Mouse (Mus musculus) thymus, postnatal 0 days (tissue): ENCODE measurements around the gene Hk1. TPM values are rescaled to one million over a fixed set of nuclear protein-coding genes. Genes with fewer than 3 reads are reported as not detected.

Experiments
- DNase-seq: peaks from one replicate; pipeline ENCODE4 v3.0.0-alpha.2; 2015; ENCODE audit warnings: low spot score
- polyA plus RNA-seq: library from polyadenylated mRNA; unstranded; fragments of >200 nt; fragmentation: Nextera tagmentation; extraction: Ambion mirVana; gene quantifications from 2 replicates; pipeline ENCODE4 v1.2.1, GENCODE M21; 2015

Hk1 gene
- polyA plus RNA-seq, 1 experiment from 2014 or later: 37.2 TPM

DNA sequence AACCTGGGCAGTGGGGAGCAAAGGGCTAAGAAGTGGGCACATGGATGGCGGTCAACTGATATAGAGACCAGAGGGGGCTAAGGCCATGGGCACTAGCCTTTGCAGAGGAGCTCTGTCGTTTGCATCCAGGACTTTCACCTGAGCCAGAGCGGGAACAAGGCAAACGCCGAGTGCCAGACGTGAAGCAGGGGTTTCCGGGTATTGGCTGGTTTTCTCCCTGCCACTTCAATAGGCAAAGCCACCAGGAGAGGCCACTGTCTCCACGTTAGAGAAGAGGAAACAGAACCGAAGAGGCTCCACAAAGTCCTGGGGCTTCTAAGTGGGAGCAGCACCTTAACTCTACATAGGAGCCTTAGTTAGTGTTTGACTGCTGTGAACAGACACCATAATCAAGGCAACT lies 58.3 kb downstream of the Hk1 start:
- DNase-seq: no peak

DNA sequence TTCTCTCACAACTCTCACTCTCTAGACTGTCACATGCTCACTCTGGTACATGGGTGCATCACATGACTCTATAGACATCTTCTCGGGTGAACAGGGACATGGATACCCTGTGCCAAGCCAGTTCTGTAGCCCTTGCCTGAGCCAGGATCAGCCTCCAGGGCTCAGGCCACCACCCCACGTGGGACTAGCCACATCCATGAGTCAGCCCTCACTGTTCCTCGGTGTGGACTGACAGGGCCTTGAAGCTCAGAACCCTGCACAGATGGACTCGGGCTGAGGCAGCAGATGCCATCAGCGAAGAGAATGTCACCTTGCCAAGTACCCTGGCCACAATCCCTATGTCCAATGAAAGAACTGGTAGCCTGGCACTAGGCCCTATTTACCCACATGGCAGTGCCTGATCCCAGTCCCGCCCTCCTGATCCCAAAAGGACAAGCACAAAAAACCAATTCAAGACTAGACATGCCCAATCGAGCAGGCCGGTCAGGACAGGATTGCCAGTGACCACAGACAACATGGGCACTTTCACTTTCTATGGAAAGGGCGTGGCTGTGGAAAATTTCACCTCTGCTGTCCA lies 59.2 kb downstream of the Hk1 start:
- no peak for DNase-seq

DNA sequence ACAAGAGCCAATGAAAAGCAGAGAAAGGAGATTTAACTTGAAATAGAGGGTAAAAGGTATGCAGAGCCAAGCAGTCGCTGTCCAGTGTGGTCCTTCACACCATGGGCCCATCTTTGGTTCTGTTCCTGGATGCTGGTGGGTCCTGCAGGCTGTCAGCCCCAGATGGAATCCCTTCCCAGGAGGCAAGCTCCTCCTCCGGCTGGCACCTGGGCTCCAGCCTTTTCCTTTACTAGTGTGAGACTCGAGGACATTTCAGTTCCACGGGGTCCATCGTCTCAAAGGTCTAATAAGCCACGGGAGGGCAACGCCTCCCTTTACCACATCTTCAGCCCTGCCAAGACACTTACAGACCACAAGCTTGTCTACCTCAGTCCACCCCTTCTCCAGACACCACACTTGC lies 60.6 kb downstream of the Hk1 start:
- DNase-seq: no peak

DNA sequence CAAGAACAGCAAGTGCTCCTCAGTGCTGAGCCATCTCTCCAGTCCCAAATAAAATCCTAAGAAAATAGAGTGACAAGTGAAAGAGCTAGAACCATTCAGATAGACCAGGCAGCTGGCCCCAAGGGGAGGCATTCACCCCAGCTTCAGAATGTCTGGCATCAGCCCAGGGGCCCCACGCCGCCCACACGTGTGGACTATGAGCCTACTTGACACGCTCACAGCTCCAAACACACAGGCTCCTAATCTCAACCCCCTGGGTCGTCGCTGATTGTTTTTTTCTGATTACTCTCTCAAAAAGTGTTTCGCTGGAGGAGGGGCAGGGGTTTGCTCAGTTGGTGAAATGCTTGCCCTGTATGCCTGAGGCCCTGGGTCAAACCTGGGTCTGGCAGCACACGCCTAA lies 63.2 kb downstream of the Hk1 start:
- DNase-seq: no peak

DNA sequence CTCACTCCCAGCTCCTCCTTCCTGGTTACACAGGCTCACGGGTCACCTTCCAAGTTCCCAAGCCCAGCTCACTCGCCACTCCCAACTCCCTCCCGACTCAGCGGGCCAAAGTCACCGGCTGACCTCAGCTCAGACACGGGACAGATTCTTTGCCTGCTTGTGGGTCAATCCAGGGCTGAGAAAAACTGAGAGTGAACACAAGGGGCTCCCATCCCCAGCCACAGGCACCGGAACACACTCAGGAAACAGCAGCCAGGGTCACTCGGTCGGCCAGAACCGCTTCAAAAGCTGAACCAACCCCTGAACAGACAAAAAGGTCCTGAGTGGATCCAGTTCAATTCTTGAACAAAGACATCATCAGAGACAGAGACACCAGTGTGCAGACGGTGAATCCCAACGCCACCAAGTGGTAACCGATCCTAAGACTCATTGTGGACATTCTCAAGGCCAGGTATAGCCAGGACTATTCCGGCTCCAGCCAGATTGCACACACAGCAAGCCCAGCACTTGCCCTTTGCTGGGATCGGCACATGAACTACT lies 65.8 kb downstream of the Hk1 start:
- no peak for DNase-seq

DNA sequence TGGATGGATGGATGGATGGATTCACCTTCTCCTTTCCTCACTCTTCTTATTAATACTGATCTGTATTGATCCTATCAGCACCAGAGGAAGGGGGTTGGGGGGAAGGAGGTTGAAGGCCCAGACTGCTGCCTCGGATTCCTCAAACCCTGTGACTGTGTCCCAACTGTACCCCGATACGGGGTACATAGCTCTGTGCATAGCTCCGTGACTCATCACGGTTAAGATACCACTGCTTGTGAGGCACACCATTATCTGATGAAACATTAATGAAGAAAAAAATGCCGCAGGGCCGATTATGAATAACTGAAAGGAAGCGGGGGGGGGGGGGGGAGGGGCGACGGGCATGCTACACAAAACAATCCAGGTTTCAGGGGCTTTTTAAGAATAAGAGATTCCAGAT lies 66.6 kb downstream of the Hk1 start:
- no peak for DNase-seq

DNA sequence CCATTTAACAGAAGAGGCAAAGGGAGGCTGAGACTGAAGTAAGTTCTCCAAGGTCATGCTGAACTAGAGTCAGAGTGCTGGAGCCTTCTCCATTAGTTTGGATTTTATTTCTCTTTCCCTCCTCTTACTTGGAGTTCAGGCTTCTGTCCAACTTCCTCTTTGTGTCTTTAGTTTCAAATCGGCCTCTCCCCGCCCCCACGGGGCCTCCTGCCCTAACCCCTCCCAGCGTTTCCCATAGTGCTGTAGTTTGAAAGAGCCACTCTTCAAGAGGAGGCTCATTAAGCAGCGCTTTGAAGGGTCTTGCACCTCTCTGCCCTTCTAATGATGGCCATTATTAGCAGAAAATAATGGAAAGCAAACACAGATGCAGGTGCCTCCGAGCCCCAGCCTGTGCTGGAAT lies 68.2 kb downstream of the Hk1 start:
- DNase-seq: peak; percentile 14

DNA sequence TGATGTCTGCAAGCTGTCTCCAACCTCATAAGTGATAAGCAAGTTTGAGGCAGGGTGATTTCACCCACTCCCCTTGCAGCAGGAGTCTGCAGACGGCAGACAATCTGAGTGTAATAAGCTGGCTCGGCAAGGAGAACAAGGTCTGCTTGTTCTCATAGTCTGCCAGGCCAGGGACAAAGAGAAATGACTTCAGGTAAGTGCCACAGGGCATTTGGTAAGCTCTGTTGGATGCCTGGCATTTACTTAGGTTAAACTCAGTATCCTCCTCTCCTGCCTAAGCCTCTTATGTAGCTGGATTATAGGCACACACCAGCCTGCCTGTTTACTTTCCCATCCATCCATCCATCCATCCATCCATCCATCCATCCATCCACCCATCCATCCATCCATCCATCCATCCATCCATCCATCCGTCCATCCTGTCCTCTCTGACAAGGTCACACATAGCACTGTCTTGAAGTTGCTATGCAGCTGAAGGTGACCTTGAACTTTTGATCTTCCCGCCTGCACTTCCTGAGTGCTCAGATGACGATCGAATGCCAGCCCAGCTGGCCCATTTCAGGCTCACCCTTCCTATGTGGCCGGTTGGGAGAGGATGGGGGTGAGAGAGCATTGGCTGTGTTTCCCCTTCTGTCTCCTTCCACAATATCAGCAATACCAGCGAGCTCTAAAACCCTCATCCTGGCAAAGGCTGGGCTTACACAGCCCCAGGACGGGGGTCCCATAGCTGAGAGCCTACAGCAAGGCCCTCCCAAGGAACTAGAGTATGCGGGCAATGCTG lies 69.3 kb downstream of the Hk1 start:
- DNase-seq: no peak

DNA sequence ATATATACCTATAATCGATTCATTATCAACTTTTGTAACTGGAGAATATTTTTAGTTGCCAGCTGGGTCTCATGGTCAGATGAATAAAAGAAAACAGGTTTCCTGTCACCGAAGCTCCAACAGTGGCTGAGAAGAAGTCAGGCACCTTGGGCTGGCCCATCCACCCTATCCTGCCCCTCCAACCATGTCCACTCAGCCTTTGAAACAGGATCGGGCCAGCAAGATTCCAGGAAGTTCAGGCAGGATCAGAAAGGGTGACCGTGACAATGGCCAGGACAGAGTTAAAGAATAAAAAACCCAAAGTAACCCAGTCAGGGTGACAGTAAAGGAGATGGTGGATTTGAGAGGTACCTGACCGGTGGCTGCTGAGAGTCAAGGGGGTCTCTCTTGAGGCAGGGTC lies 70.1 kb downstream of the Hk1 start:
- no peak for DNase-seq

DNA sequence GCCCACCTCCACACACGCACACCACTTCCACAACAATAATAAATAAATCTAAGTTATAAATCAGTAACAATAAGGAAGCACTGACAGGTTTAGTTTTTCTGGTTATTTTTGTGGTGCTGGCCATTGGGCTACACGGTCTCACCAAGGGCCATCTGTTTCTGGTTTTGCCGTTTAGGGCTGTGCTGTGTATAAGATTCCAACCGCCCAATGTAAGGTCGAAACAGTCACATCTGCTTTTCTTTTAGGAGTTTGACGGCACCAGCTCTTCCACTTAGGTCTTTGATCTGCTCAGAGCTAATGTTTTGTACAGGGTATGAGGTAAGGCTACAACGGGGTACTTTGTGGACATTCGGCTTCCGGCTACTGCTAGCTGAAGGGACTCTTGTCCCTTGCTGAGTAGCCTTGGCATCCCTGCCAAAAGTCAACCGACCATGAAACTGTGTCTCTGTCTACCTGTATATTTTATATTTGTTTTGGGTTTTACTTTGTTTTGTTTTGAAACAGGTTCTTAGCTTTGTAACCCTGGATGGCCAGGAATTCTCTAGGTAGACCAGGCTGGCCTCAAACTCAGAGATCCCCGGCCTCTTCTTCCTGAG lies 70.7 kb downstream of the Hk1 start:
- DNase-seq: no peak

DNA sequence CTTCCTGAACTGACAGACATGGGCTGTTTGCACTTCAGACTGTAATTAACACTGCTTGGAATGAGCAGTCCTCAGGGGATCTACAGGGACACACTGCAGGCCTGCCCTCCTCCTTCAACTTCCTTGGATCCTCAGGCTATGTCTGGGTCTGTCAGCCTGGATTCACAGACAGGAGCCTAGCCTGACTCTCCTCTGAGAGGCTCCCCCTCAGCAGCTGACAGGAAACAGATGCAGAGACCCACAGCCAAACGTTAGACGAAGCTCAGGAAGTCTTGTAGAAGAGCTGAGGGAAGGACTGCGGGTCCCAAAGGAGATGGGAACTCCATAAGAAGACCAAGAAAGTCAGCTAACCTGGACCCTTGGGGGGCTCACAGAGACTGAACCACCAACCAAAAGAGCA lies 73.2 kb downstream of the Hk1 start:
- peak; percentile 44 for DNase-seq

DNA sequence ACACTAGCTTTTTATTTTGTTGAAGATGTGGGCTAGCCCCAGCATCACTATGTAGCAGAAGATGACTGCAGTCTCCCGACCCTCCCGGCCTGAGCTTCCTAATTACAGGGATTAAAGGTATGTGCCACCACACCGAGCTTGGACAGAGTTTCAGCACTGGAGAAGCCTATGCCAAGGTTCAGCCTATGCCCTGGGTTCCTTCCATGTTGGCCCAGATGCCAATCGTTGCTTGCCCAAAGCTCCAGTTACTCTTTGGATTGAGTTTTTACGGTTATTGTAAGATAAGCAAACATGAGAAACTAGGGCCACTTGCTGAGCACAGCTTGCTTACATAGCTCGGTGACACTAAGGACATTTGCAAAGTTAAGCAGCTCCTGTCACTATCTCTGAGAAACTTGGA lies 74.6 kb downstream of the Hk1 start:
- DNase-seq: no peak

DNA sequence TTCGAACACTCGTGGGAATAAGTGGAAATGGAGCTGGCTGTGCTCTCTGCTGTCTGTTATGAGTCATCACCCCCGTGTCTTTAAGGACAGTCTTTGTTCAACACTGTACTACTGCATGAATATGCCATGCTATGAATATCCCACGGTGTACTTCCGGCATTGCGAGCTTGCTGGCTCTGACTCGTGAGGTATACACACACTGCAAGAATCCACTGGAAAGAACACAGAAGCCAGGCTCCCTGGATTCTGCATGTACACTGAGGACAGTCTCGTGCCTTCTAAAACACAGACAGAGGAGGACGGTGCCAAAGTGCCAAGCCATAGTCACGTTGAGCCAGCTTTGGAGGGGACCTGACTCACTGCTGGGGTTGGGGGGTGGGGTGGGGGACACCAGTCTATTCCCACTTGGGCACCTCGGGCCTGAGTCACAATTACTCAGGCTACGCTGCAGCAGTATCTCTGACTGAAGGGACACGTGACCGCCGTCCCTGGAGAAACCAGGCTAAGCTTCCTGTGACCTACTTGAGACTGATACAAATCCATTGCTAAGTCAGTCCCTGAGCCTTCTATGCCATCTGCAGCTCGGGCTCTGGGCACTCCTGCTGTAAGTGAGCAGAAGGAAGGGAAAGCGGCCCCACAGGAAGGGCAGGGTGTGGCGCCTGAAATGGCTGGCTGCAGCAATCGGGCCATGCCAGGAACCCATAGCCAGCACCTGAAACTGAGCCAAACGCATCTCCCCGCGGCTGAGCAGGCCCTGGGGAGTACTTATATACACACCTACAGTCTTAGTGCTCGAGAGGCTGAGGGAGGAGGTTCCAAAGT lies 79.5 kb downstream of the Hk1 start:
- DNase-seq: no peak

DNA sequence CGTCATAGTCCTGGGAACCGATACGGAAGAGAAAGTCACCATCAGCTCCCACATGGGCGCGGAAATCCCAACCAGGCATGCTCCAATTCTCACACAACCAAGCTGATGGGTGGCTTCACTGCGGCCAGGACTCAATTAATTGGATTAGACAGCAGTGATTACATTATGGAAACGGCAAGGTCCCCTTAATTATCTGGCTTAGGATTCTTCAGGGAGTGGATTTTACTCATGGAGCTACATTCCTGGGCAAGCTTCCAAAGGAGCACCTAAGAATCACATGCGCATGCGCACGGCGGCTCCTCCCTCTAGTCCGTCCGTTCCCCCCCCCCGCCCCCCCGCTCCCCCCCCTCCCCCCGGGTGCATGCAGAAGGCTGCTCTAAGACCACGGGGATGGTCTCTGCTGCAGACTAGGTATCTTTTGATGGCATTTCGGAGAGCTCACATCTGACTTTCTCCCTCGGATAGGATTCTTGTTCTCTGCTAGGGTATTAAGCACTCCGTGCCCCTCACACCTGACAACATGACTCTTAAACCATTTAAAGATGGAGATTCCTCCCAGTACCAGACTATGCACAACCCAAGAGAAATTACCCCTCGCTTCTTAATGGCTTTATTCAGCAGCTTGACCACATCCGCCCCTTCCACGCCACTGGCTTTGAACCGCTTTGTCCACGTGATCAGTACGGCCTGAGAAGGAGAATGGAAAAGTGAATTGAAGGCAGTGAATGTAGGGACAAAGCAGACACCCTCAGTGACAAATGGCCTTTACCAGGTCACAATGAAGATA lies 83.4 kb downstream of the Hk1 start:
- no peak for DNase-seq

DNA sequence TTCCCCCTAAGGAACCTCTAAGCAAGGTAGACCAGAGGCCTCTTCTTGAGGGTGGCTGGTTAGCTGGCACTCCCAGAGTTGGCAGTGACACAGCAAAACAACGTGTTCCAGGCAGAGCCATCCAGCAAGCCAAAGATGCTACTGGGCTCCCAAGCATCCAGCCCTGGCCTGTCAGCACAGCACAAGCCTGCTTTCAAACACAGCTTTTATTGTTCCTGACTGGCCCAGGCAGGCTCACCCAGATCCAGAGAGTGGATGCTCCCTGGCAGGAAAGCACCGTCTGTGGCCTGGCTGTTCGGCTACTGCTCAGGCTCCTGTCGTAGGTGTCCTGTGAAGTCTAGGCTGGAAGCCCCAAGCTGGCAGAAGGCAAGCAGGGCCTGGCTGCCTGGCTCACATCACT lies 85.6 kb downstream of the Hk1 start:
- DNase-seq: no peak

DNA sequence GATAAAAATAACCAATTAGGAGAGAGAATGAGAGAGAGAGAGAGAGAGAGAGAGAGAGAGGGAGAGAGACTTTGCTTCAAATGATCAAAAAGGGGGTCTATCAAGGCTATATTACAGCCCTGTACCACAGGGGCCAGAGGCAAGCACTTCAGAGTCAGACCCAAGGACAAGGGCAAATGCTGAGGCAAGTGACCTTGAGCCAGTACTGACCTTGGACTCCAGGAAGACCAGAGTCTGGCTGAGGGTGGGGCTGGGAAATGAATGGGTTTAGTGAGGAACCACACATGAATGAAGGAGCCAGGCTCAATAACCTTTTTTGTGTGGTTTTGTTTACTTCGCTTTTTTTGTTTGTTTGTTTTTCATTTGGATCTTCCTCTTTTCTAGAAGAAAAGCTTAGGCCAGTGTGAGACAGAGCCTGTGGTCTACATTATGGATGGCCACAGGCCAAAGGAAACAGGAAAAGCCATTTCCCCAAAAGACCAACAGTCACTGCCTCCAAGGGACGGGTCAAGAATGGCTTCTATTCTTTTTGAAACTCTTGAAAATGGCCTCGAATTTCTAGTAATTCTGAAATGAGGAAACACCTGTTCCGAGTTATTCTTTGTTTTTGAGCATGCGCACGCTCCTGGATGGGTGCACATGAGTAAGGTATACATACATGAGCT lies 92.1 kb downstream of the Hk1 start:
- no peak for DNase-seq

DNA sequence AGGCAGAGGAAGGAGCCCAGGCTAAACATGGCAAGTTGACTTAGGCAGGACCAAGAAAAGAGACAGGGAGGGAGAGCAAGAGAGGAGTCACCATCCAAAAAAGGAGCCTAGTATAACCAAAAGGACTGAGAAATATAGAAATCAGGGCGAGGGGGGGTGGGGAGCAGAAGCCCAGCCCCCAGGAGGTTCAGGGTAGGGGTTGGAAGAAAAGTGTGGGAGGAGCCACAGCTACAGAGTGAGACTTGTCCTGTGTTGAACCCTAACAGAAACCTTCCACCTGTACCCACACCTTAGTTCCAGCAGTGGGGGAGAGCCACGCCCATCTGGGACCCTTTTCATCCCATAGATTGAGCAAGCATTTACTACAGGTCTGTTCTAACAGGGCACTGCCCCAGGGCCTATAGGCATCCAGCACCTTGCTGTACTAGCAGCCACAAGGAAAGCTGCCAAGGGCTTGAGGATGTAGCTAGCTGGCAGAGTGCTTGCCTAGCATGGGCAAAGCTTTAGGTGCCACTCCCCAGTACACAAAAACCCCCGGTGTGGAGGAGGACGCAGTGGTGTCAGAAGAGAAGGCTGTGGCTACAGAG lies 96.4 kb downstream of the Hk1 start:
- no peak for DNase-seq

DNA sequence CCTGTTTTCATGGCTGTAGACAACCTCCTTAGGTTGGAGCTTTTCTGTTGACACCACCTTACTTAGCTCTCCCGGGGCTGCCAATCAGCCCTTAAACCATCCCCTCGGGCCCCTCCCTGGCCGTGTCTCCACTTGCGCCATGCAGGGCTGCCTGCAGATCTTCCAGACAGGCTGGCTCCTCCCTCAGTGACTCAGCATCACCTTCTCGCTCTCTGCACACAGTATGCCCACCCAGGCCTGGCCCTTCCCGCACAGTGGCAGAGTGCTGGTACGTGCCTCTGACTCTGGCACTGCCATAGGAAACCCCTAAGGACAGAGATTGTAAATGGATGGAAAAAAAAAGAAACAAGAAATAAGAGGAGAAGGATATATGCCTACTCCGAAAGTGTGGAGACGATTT lies 96.9 kb downstream of the Hk1 start:
- DNase-seq: no peak

DNA sequence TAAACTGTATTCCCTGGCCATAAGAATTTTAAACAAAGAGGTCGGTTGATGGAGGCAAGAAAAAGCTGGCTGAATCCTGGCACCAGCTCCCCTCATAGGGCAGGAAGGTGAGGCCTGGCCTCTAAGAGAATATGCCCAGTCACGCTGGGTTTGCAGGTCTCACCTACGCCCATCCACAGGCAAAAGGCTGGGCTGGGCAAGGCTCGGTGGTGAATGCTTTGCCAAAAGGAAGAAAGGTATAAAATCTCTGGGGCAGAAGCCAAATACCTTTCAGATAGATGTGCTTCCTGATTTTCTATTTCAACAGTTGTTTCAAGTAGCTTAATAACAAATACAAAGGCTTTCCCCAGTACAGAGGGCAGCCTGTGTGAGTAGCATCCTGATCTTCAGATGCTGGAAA lies 100.0 kb downstream of the Hk1 start:
- no peak for DNase-seq

DNA sequence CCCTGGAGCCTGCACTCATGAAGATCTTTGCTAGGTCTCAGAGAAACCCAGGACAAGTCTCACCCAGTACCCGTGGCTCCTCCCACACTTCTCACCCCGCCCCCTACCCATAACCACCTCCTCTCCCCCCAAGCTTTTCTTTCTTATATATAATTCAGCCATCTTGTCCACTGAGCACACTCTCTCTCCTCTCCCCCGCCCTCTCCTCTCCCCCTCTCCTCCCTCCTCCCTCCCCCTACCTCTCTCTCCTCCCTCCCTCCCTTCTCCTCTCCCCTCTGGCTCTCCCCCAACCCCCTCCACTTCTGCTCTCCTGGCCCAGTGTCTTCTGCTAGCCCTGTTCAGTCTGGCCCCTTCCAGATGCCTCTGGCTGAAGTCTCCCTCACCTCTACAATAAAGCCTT lies 100.6 kb downstream of the Hk1 start:
- no peak for DNase-seq
